Mouse (Mus musculus): Measurements from ENCODE around the gene Smg7. TPM values are rescaled to one million over a fixed set of nuclear protein-coding genes. Genes with fewer than 3 reads are reported as not detected.

Smg7 gene
- polyA plus RNA-seq, 1 experiment: 16.6 TPM

- peaks cover 10% of the 10 kb centered on the region for H3K27me3 ChIP-seq (ENCODE audit: control insufficient read depth, insufficient read depth, insufficient read length)
- TF ChIP-seq FOSL1 (IDR thresholded peaks at IDR 0.05; ENCODE audit: insufficient read depth, low read length, poor library complexity, severe bottlenecking) (no peak), MYOG (IDR thresholded peaks at IDR 0.05; ENCODE audit: control insufficient read depth, extremely low read depth, insufficient read length) (no peak), MYOD1 (IDR thresholded peaks at IDR 0.05; ENCODE audit: control insufficient read depth, insufficient read length, low read depth) (no peak), MAX (IDR thresholded peaks at IDR 0.05) (no peak), CTCF (IDR thresholded peaks at IDR 0.05; ENCODE audit: control insufficient read depth, insufficient read depth, insufficient read length) (no peak), USF1 (IDR thresholded peaks at IDR 0.05; ENCODE audit: low read depth) (no peak), CEBPB (IDR thresholded peaks at IDR 0.05; ENCODE audit: low read depth) (no peak)
- no peaks in the 10 kb centered on the region for H3K79me2 ChIP-seq (ENCODE audit: control insufficient read depth, insufficient read depth)
- no peak overlapping the region for H3ac ChIP-seq (ENCODE audit: control insufficient read depth, insufficient read length, low read depth)
- no peaks in the 10 kb centered on the region for H3K36me3 ChIP-seq (ENCODE audit: control insufficient read depth, insufficient read depth)
- H3K4me3 ChIP-seq (ENCODE audit: insufficient read depth, poor library complexity, severe bottlenecking): no peak overlapping the region
- no peaks in the 10 kb centered on the region for H3K79me3 ChIP-seq (ENCODE audit: low read depth)
Measured at GRCm38 (mm10) chr1:152800633-152801176, 101.7 kb downstream of the Smg7 start.

- H3K79me3 ChIP-seq (ENCODE audit: low read depth): no peaks in the 10 kb centered on the region
- H3K79me2 ChIP-seq (ENCODE audit: control insufficient read depth, insufficient read depth): no peaks in the 10 kb centered on the region
- TF ChIP-seq MYOD1 (IDR thresholded peaks at IDR 0.05; ENCODE audit: control insufficient read depth, insufficient read length, low read depth) (no peak), MYOG (IDR thresholded peaks at IDR 0.05; ENCODE audit: control insufficient read depth, extremely low read depth, insufficient read length) (no peak), FOSL1 (IDR thresholded peaks at IDR 0.05; ENCODE audit: insufficient read depth, low read length, poor library complexity, severe bottlenecking) (no peak), MAX (IDR thresholded peaks at IDR 0.05) (no peak), CTCF (IDR thresholded peaks at IDR 0.05; ENCODE audit: control insufficient read depth, insufficient read depth, insufficient read length) (no peak)
- no peak within 1 kb of the TSS for H3ac ChIP-seq (ENCODE audit: control insufficient read depth, insufficient read length, low read depth)
- H3K36me3 ChIP-seq (ENCODE audit: control insufficient read depth, insufficient read depth): no peaks in the 10 kb centered on the region
- H3K27me3 ChIP-seq (ENCODE audit: control insufficient read depth, insufficient read depth, insufficient read length): peaks cover 8% of the 10 kb centered on the region
- no peak within 1 kb of the TSS for H3K4me3 ChIP-seq (ENCODE audit: insufficient read depth, poor library complexity, severe bottlenecking)
Measured at GRCm38 (mm10) chr1:152799897-152800296, 102.5 kb downstream of the Smg7 start, which contains the start of gene Ncf2. Gene Ncf2, plus strand, starts transcription at chr1:152800194.

GRCm38 (mm10) chr1:152798125-152798524 is 104.3 kb downstream of the Smg7 start:
- Histone ChIP-seq H3K79me2 (ENCODE audit: control insufficient read depth, insufficient read depth) (no peaks in the 10 kb centered on the region), H3K27me3 (ENCODE audit: control insufficient read depth, insufficient read depth, insufficient read length) (peaks cover 3% of the 10 kb centered on the region), H3K79me3 (ENCODE audit: low read depth) (no peaks in the 10 kb centered on the region), H3K36me3 (ENCODE audit: control insufficient read depth, insufficient read depth) (no peaks in the 10 kb centered on the region), H3K4me3 (ENCODE audit: insufficient read depth, poor library complexity, severe bottlenecking) (no peak overlapping the region), H3ac (ENCODE audit: control insufficient read depth, insufficient read length, low read depth) (no peak overlapping the region)
- TF ChIP-seq FOSL1 (IDR thresholded peaks at IDR 0.05; ENCODE audit: insufficient read depth, low read length, poor library complexity, severe bottlenecking) (no peak), CTCF (IDR thresholded peaks at IDR 0.05; ENCODE audit: control insufficient read depth, insufficient read depth, insufficient read length) (no peak), MYOD1 (IDR thresholded peaks at IDR 0.05; ENCODE audit: control insufficient read depth, insufficient read length, low read depth) (no peak), CEBPB (IDR thresholded peaks at IDR 0.05; ENCODE audit: low read depth) (no peak), MAX (IDR thresholded peaks at IDR 0.05) (no peak), MYOG (IDR thresholded peaks at IDR 0.05; ENCODE audit: control insufficient read depth, extremely low read depth, insufficient read length) (no peak), USF1 (IDR thresholded peaks at IDR 0.05; ENCODE audit: low read depth) (no peak)

- Histone ChIP-seq H3K27me3 (ENCODE audit: control insufficient read depth, insufficient read depth, insufficient read length) (peaks cover 3% of the 10 kb centered on the region), H3K4me3 (ENCODE audit: insufficient read depth, poor library complexity, severe bottlenecking) (no peak overlapping the region), H3ac (ENCODE audit: control insufficient read depth, insufficient read length, low read depth) (no peak overlapping the region), H3K79me3 (ENCODE audit: low read depth) (no peaks in the 10 kb centered on the region), H3K79me2 (ENCODE audit: control insufficient read depth, insufficient read depth) (no peaks in the 10 kb centered on the region), H3K36me3 (ENCODE audit: control insufficient read depth, insufficient read depth) (no peaks in the 10 kb centered on the region)
- TF ChIP-seq CTCF (IDR thresholded peaks at IDR 0.05; ENCODE audit: control insufficient read depth, insufficient read depth, insufficient read length): no peak
- TF ChIP-seq CEBPB (IDR thresholded peaks at IDR 0.05; ENCODE audit: low read depth): no peak
- no peak for TF ChIP-seq MAX (IDR thresholded peaks at IDR 0.05)
- no peak for TF ChIP-seq MYOG (IDR thresholded peaks at IDR 0.05; ENCODE audit: control insufficient read depth, extremely low read depth, insufficient read length)
- TF ChIP-seq MYOD1 (IDR thresholded peaks at IDR 0.05; ENCODE audit: control insufficient read depth, insufficient read length, low read depth): no peak
- TF ChIP-seq FOSL1 (IDR thresholded peaks at IDR 0.05; ENCODE audit: insufficient read depth, low read length, poor library complexity, severe bottlenecking): no peak
- TF ChIP-seq USF1 (IDR thresholded peaks at IDR 0.05; ENCODE audit: low read depth): no peak
Measured at GRCm38 (mm10) chr1:152796683-152797263, 105.7 kb downstream of the Smg7 start.

GRCm38 (mm10) chr1:152795688-152796255 is 106.7 kb downstream of the Smg7 start:
- no peaks in the 10 kb centered on the region for H3K79me2 ChIP-seq (ENCODE audit: control insufficient read depth, insufficient read depth)
- no peaks in the 10 kb centered on the region for H3K27me3 ChIP-seq (ENCODE audit: control insufficient read depth, insufficient read depth, insufficient read length)
- H3K36me3 ChIP-seq (ENCODE audit: control insufficient read depth, insufficient read depth): no peaks in the 10 kb centered on the region
- no peak overlapping the region for H3ac ChIP-seq (ENCODE audit: control insufficient read depth, insufficient read length, low read depth)
- no peaks in the 10 kb centered on the region for H3K79me3 ChIP-seq (ENCODE audit: low read depth)
- TF ChIP-seq CTCF (IDR thresholded peaks at IDR 0.05; ENCODE audit: control insufficient read depth, insufficient read depth, insufficient read length) (no peak), MYOG (IDR thresholded peaks at IDR 0.05; ENCODE audit: control insufficient read depth, extremely low read depth, insufficient read length) (no peak), MAX (IDR thresholded peaks at IDR 0.05) (no peak), USF1 (IDR thresholded peaks at IDR 0.05; ENCODE audit: low read depth) (no peak), MYOD1 (IDR thresholded peaks at IDR 0.05; ENCODE audit: control insufficient read depth, insufficient read length, low read depth) (no peak), CEBPB (IDR thresholded peaks at IDR 0.05; ENCODE audit: low read depth) (no peak), FOSL1 (IDR thresholded peaks at IDR 0.05; ENCODE audit: insufficient read depth, low read length, poor library complexity, severe bottlenecking) (no peak)
- no peak overlapping the region for H3K4me3 ChIP-seq (ENCODE audit: insufficient read depth, poor library complexity, severe bottlenecking)
